Mouse (Mus musculus) megakaryocyte-erythroid progenitor cell, adult 5-6 weeks (primary cell): ENCODE measurements around the gene Tbc1d23. TPM values are rescaled to one million over a fixed set of nuclear protein-coding genes. Genes with fewer than 3 reads are reported as not detected.
A peak's percentile ranks its signal among the peaks of the same experiment; 100 is the strongest.

Experiments used
- ATAC-seq: replicated peaks from 2 replicates; pipeline ENCODE4 v1.8.0; 2016; ENCODE audit warnings: mild to moderate bottlenecking, inconsistent platforms; ENCODE audit not compliant: severe bottlenecking, poor library complexity, low FRiP score, low TSS enrichment
- total RNA-seq, 2 experiments: library from RNA; stranded (forward) in 1 of 2; stranded (reverse) in 1 of 2; fragments of 200-1000, 215-1000 nt in 1 of 2; fragments of >200 nt in 1 of 2; fragmentation: Nextera tagmentation in 1 of 2; gene quantifications; 2 replicates each; pipeline ENCODE4 v1.2.3; 2014 to 2017

Gene Tbc1d23
- total RNA-seq, 2 experiments from 2014 or later, result 7.9 to 22.7 TPM

DNA sequence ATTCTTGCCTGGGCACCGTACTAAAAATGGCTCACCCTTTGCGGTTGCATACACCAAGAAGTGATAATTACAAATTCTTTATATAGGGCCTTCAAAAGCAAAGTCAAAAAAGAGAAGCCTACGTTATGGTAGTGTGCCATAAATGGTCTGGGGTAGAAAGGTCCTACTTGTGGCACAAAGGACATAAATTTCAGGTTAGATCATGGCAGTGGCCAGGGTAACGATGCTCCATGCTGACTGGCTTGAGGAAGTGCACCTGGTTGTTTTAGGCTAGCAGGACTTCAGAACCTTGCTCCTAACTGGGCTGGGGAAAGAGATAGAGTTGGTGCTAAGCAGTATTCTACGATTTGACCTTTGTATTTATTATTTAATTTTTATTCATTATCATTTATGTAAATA is 63.8 kb downstream of the Tbc1d23 start:
- ATAC-seq, result no peak; the same call in 1 of the 2 replicates

DNA sequence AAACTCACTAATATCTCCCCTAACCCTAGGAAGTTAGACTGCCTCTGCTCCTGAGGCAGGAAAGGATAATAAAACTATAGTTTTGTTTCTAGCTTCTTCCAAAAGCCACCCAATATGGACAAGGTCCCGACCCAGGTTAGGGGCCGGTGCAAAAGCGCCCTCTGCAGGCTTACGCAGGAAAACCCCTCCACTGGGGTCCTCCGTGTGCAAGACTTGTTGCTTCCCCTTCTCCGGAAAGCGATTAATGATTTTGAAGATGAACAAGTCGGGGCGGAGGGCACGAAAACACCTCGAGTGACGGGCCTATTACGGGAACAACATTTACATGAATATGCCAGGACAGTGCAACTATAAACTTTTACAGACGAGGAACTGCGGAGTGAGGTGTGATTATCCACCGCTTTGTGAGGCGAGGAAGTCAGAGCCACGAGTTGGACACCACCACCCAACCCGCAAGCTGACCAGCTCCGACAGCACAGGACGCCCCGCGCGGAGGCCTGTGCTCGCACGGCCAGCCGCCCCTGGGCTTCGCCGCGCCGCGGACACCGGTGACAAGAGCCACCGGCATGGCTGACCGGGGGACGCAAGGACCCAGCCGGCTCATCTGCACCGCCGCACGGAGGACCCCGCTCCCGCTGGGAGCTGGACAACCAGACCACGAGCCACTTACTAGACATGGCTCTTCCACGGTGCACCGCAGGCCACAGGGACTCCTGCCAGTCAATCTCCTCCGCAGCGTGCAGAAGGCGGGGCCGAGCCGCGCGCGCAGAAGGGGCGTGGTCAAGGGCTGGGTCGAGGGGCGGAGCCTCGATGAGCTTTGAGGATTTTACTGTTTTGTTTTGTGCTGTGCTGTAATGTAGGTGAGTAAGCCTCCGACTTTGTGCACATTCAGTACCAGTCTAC is 64.4 kb downstream of the Tbc1d23 start, which contains the start of gene Nit2:
Nit2 (minus strand) TSS at position 731 of the 903 bp plus-strand sequence.
- peak; percentile 98 for ATAC-seq

DNA sequence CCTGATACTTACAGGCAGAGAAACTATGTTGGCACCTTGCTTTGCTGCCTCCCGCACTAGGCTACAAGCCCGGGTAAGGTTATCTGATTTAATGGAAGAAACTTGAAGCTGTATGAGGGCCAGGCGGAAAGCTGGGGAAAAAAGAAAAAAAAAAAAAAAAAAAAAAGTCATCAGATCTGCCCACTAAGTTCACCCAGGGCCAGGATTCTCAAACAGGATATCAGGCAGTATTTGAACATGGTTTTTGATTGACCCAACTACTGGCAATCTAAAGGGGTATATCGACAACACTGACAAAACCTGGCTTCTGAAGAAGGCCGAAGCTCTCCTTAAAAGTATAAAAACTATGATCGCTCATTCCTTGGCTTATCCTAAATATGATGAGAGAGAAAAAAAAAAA is 65.2 kb downstream of the Tbc1d23 start:
- 0 out of 2 replicates have a peak, but pooled peaks have one; percentile 18 for ATAC-seq

DNA sequence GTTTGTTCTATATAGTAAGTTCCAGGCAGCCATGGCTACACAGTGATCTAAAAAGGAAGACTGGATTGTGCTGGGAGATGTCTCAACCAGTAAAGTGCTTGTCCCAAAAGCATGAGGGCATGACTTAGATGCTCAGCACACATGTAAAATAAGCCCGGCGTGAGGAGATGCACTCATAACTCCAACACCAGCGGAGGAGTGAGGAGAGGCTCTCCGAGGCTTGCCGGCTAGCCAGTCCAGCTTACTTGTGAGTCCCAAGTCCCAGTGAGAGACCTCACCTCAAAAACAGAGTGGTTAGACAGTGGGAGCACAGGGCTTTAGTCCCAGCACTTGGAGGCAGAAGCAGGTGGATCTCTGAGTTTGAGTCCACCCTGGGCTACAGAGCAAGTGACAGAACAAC is 66.1 kb downstream of the Tbc1d23 start:
- no peak for ATAC-seq

DNA sequence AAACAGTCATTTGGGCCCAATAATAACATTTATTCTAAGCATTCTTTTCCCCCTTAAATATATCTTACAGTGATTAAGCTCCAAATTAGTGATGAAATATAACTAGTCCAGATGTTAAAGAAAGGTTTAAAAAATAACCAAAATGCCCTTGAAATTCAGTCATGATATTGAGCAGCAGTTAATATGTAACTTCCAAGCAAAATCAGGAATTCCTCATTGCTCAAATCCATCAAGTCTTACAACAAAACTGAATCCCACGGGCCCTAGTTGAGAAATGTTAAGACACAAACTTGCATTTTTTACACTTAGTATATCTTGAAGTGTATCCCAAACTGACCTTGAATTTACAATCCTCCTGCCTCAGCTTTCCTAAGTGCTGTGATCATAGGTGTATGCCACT is 67.6 kb downstream of the Tbc1d23 start:
- ATAC-seq, result no peak

DNA sequence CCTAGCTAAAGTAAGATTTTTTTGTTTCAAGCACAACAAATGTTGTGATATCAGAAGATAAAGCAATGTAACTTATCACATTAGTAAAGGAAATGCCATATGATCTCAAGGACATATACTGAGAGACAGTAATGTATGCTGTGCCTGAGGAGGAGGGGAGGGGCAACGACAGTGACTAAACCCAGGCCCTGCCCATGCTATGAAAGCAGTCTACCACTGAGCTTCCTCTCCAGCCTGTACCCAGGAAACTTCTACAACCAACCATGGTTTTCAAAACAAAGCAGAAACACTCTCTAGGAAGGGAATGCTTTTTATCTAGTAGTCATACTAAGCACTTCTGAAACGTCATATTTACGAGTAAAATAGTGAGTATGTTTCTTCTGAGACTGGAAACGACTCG is 68.5 kb downstream of the Tbc1d23 start:
- ATAC-seq, result no peak

DNA sequence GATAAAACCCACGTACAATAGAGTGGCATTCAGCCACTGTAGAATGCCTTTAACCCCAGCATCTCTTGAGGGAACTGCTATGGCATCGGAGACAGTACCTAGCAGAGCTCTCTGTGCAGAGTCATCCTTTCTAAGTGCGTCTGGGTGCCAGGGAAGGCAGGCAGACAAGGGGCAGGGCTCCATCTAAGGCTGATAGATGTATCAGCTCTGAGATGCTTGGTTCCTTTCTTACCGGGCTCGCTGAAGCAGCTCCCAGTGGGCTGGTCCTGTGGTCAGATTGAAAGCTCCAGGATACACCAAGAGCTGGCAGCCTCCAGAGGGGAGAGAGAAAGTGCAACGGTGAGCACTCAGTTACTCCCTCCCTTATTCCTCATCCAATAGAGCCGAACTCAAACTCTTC is 71.5 kb downstream of the Tbc1d23 start:
- ATAC-seq, result 0 out of 2 replicates have a peak, but pooled peaks have one; percentile 25

DNA sequence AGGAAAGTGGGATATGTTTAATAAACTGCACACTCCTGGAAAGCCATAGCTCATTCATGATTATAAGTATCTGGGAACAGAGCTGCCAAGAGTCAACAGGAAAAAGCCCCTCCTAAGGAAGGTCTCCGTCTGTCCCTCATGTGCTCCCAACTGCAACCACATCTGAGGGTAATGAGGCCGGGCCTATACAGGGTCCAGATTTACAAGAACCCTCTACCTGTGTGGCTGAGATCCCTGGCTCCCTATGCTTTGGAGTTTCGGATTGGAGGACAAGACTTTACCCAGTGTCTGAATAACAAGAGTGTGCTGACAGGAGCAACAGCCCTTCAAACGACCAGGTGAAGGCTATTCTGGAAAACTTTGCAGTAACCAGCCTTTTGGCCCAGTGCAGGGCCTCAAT is 73.6 kb downstream of the Tbc1d23 start:
- ATAC-seq, result no peak

DNA sequence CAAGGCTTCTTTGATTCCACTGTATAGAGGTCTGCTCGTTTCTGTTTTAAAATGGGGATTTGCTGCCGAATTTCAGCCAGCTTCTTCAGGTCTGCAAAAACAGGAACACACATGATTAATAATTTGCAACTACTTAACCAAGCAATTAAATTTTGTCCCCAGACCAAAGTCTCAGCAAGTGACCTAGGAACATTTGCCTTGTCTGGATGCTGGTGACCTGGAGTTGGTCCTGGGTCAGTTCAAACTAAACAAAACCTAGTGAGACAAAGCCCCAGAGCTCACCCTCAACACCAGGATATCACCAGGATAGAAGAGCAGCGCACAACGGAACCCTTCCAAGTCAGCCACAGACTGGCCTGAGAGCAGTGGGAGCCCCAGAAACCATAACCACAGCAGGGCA is 74.2 kb downstream of the Tbc1d23 start:
- no peak for ATAC-seq

DNA sequence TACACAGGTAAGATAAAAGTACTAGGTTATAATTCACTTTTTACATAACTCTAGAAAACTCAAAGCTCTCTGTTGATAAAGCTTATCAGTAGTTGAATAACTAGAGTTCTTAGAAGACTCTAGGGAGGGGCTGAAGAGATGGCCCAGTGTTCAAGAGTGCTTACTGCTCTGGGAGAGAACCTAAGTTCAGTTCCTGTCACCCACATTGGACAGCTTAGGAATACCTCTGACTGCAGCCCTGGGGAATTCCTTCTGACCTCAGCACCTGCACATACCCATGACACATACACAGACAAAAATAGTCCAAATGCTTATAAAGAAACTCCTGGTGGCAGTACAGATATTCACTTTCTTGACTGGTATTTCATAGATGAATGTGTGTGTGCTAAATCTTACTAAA is 75.4 kb downstream of the Tbc1d23 start:
- ATAC-seq, result peak; percentile 61

DNA sequence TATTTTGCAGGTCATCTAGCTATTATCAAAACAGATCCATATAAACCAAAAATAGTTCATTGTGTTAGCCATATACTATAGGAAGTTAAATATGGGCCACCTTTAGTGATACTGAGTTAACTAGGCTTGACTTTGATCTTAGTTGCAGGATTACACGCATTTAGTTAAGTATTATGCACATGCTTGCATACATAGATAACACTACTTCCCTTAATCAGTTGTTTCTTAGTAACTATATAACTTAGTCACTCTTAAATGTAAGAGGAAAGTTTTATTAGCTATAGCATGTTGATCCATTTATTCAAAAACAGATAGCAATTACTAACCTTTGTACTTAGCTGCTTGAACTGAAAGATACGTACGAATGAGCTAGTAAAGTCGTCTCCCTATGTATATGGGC is 79.9 kb downstream of the Tbc1d23 start:
- no peak for ATAC-seq

DNA sequence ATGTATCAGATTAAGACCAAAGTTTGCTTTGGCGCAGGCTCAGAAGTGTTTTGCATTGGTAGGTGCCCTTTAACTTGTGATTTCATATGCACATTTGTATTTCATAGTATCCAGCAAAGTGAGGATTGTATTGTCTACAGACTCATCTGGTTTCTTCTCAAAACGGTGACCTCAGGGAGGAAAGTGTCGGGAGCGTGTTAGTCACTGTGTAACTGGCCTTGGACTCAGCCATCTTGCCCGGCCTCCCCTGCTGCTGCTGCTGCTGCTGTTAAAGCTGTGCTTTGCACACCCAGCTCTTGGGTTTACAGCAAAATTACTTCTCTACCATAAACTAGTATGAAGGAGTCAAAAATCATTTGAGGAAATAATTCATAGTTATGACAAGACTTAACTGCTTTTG is 86.6 kb downstream of the Tbc1d23 start:
- ATAC-seq, result no peak

DNA sequence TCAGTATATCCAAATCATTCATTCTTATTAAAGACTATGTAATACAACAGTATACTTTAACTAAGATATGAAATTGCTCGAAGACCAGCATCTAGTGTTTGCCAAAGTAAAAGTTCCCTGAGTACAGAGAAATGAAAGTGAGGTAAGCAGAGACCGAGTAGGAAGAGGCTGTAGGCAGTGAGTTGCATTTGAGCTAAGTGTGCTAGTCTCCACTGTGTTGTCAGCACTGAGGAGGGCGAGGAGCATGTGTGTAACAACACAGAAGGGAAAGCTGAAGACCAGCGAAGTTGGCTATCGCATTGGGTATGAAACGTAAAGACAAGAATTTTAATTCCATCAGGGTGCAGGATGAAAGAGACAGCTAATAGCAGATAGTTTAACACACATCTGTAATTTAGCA is 97.7 kb downstream of the Tbc1d23 start:
- ATAC-seq, result no peak

DNA sequence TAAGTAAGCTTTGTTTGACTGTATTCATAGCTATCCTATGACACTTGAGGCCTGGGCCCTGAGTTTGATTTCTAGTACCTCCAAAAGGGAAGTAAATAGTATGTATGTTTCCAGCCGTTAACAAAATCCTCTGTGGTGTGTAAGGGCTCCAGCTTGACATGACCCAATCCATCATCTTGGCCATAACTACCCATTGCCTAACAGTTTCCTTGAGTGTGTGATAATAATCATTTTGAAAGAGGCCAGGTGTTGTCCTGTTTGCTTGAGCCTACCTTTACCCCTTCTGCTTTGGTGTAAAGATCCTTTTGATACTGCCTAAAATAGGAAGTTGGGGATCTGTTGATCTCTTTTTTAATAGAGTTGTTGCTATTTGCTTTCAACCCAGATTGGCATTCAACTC is 99.0 kb downstream of the Tbc1d23 start:
- ATAC-seq, result no peak

DNA sequence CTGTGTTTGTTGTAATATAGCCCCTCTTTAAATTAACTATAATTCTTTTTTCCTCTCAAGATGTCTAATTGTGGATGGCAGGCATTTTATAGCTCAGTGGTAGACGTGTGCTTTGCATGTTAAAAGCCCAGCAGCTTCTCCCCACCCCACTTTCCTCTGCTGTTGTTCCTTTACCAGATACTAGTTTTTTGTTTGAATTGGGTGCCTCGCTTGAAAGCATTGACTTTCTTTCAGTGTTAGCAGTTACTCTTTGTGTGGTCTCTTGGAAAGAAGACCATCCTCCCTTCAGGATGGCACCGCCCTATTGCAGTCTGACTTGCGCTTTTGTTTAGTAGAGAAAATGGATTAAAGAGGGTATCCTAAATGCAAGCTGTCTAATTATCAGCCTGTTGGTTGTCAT is 99.8 kb downstream of the Tbc1d23 start:
- no peak for ATAC-seq

DNA sequence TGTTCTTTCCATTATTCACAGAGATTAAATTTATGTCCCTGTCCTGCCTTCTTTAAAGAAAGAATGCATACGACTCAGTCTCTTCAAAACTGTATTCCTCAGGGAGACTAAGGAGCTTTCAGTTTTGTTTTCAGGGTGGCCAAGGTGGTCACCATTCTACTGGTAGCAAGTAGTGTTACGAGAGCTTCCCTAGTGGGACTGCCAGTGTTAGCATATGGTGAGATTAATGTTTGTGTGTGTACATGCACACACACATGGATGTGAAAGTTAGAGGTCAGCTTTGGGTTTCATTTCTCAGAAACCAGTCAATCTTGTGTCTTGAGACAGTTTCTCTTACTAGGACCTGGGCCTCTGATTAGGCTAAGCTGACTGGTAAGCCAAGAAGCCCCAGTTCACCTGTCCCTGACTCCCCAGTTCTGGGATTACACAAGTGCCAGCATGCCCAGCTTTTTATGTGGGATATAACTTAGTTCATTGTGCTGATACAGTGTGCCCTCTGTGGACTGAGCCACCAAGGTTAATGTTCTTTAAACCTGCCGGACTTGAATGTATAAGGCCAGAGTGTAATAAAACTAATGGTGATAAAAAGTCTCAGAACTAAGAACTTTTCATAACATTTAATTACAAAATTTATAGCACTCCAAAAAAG is 100.4 kb downstream of the Tbc1d23 start:
- ATAC-seq, result no peak

DNA sequence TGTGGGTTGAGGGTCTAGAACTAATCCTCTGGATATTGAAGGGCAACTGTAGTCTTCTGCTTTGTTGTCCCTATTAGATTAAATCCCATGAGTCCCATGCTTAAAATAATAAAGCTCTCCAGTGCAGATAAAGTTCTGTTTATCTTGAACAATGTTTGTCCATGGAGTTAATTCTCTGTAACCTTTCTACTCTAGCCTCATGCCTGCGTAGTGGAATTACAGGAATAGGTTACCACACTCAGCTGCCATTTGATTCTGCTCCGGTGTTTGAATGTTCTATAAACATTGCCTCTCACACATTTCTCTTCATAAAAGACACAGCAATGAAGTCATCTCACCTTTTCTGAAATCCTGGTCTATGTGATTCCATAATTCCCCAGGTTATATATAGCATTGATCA is 103.5 kb downstream of the Tbc1d23 start:
- no peak for ATAC-seq

DNA sequence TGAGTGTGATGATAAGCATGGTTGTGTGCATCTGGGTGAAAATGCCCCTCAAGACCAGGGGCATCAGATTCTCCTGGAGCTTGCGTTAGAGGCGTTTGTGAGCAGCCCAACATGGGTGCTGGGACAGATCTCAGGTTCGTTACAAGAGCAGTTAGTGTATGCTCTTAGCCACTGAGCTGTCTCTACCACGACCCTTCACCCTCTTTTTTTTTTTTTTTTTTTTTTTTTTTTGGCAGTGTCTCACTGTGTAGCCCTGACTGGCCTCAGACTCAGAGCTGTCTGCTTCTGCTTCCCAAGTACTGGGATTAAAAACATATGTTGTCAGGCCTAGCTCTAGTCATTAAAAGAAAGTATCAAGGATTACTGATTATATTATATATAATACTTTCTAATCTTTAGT is 105.0 kb downstream of the Tbc1d23 start:
- no peak for ATAC-seq

DNA sequence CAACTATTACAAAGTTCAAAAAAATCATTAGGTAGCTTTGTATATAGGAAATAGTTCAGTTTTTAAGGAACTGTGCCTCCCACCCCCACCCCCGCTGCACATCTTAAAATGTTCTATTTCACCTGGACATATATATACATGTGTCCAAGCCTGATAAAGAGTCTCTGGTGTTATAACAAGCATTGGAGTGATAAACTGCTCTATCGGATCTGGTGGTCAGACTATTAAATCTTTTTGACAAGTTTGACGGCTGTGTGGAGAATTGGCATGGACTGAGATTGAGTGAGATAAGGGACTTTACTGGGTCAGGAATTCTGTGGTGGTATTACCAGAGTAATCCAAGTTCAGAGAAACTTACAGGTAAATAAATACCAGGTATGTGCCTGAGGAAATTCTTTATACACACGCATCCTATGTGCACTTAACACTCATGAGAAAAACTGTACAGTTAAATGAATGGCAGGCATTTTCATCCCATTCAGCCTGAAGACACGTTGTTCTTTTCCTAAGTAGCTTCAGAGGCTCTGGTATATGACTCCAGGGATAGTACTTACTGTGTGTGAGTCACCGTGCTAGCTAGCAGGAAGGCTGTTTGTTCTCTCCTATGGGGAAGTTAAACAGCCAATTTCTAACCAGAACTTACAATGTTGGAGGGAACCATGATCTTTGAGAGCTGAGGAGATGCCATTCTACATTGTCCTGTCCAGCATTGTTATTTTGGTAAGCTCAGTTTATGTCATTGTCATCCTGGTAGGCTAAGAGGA is 108.4 kb downstream of the Tbc1d23 start:
- ATAC-seq, result no peak

DNA sequence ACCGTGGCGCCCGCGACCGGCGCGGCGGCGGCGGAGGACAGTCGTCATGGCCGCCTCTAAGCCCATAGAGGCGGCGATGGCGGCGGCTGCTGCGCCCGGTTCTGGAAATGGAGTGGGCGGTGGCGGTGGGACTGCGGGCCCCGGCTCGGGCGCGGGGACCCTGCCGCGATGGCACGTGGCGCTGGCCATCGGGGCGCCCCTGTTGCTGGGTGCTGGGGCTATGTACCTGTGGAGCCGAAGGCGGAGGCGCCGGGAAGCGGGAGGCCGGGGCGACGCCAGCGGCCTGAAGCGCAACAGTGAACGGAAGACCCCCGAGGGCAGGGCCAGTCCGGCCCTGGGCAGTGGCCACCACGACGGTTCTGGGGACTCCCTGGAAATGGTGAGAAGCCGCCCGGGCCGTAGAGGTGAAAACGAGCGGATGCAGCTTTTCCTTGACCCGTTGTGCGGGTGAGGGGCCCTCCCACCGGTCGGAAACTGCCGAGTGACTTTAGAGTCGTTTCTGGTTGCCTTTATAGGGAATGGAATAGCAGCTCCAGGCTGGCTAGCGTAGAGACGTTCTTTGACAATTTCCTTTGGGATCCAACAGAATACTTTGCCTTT is 109.4 kb downstream of the Tbc1d23 start:
- no peak for ATAC-seq
